Mouse (Mus musculus) heart, postnatal 0 days (tissue): ENCODE data around the gene Gm21693. TPM values are rescaled to one million over a fixed set of nuclear protein-coding genes. Genes with fewer than 3 reads are reported as not detected.
"Not testable (repeated sequence)": the region's sequence is repeated elsewhere in the genome, so short reads cannot be mapped to it uniquely, and the experiment has no call there.

Source experiments
- ATAC-seq: fragments of 200-750 bp; cut with Nextera tagmentation; 2 replicates; pipeline ENCODE4 v1.8.0; 2017; ENCODE audit warnings: low read depth, moderate number of reproducible peaks, moderate library complexity; ENCODE audit not compliant: insufficient read depth
- DNase-seq: peaks from one replicate; pipeline ENCODE4 v3.0.0-alpha.2; 2016; ENCODE audit warnings: low spot score
- H3K27ac ChIP-seq: fragments of 300-500 bp; sonication (generic); 2 replicates; pipeline ENCODE4 v1.5.1; 2014; ENCODE audit warnings: low read depth, mild to moderate bottlenecking
- H3K27me3 ChIP-seq: fragments of 300-500 bp; sonication (generic); 2 replicates; pipeline ENCODE4 v1.6.1; 2014; ENCODE audit warnings: low read length, mixed read lengths; ENCODE audit not compliant: control insufficient read depth, insufficient read depth
- H3K36me3 ChIP-seq: fragments of 300-500 bp; sonication (generic); replicated peaks from 2 replicates; pipeline ENCODE4 v1.6.1; 2014; ENCODE audit warnings: low read length, mixed read lengths; ENCODE audit not compliant: control insufficient read depth, insufficient read depth
- H3K4me1 ChIP-seq: fragments of 300-500 bp; sonication (generic); 2 replicates; pipeline ENCODE4 v1.6.1; 2014; ENCODE audit warnings: antibody characterized with exemption; ENCODE audit not compliant: control insufficient read depth, insufficient read depth
- H3K4me2 ChIP-seq: fragments of 300-500 bp; sonication (generic); 2 replicates; pipeline ENCODE4 v1.6.1; 2014; ENCODE audit warnings: low read depth, mild to moderate bottlenecking, low read length, moderate library complexity
- H3K4me3 ChIP-seq: fragments of 300-500 bp; sonication (generic); 2 replicates; pipeline ENCODE4 v1.5.1; 2014; ENCODE audit warnings: low read depth, low read length
- H3K9ac ChIP-seq: fragments of 300-500 bp; sonication (generic); replicated peaks from 2 replicates; pipeline ENCODE4 v1.6.1; 2014; ENCODE audit warnings: low read depth, low read length, mixed read lengths
- H3K9me3 ChIP-seq: fragments of 300-500 bp; sonication (generic); replicated peaks from 2 replicates; pipeline ENCODE4 v1.6.1; 2016; ENCODE audit warnings: low read length; ENCODE audit not compliant: control insufficient read depth
- WGBS: fragments of 180-500 bp; shearing (Covaris S2); extraction: QIAGEN DNeasy Blood & Tissue Kit; methylation state at CpG from one replicate; pipeline ENCODE4 v1.1.7; 2014; 5-methylcytosine and 5-hydroxymethylcytosine counted together
- polyA plus RNA-seq: library from polyadenylated mRNA; unstranded; fragments of >200 nt; fragmentation: Nextera tagmentation; extraction: Ambion mirVana; gene quantifications from 2 replicates; pipeline ENCODE4 v1.2.1, GENCODE M21; 2015
- total RNA-seq: library from RNA; depleted of rRNA; stranded (reverse); fragments of >200 nt; gene quantifications from 2 replicates; pipeline ENCODE4 v1.2.3, GENCODE M21; 2014; ENCODE audit warnings: low replicate concordance; rRNA removed

Gene Gm21693
- total RNA-seq (not detected in 2 replicates), polyA plus RNA-seq (not detected in 2 replicates)

GRCm38 (mm10) chrY:3345229-3345628, at the start of gene Gm21693:
Gene Gm21693, minus strand, starts transcription at chrY:3345329.
- DNase-seq, H3K9me3 ChIP-seq, H3K9ac ChIP-seq, H3K4me3 ChIP-seq, H3K4me2 ChIP-seq, H3K27ac ChIP-seq, H3K4me1 ChIP-seq, H3K36me3 ChIP-seq, ATAC-seq, H3K27me3 ChIP-seq: not testable (repeated sequence)
- no CpG with 5 or more reads among the region's 9 CpGs for WGBS

- not testable (repeated sequence) for H3K9me3 ChIP-seq, H3K9ac ChIP-seq, ATAC-seq, H3K36me3 ChIP-seq, H3K27me3 ChIP-seq, H3K4me1 ChIP-seq, H3K4me3 ChIP-seq, DNase-seq, H3K4me2 ChIP-seq, H3K27ac ChIP-seq
- no CpG with 5 or more reads among the region's 11 CpGs for WGBS
Measured at GRCm38 (mm10) chrY:3340661-3341060, 4.5 kb downstream of the Gm21693 start.

GRCm38 (mm10) chrY:3306349-3306748, 38.8 kb downstream of the Gm21693 start, which contains the start of gene Gm21677:
Gene Gm21677, minus strand, starts transcription at chrY:3306449.
- no CpG with 5 or more reads among the region's 9 CpGs for WGBS
- H3K4me2 ChIP-seq, H3K4me1 ChIP-seq, H3K9ac ChIP-seq, H3K27ac ChIP-seq, H3K9me3 ChIP-seq, H3K27me3 ChIP-seq, DNase-seq, H3K4me3 ChIP-seq, ATAC-seq, H3K36me3 ChIP-seq: not testable (repeated sequence)

Other genes starting within 250 kb of the Gm21693 start
- not detected in 2 replicates for gene Gm21677, start 38.9 kb downstream of the Gm21693 start, total RNA-seq
- not detected in 2 replicates for gene Gm21677, start 38.9 kb downstream of the Gm21693 start, polyA plus RNA-seq
- gene Gm21704, start 64.8 kb upstream of the Gm21693 start, total RNA-seq = not detected in 2 replicates
- gene Gm21704, start 64.8 kb upstream of the Gm21693 start, polyA plus RNA-seq = not detected in 2 replicates
- not detected in 2 replicates for gene Gm21708, start 64.8 kb upstream of the Gm21693 start, total RNA-seq
- not detected in 2 replicates for gene Gm21708, start 64.8 kb upstream of the Gm21693 start, polyA plus RNA-seq